Mouse (Mus musculus) hindbrain, embryonic 15.5 days (tissue): ENCODE measurements around the gene Cd248. TPM values are rescaled to one million over a fixed set of nuclear protein-coding genes. Genes with fewer than 3 reads are reported as not detected.

Experiments used
- ATAC-seq: fragments of 200-750 bp; cut with Nextera tagmentation; 2 replicates; pipeline ENCODE4 v1.8.0; 2017; ENCODE audit warnings: low read depth, moderate number of reproducible peaks, moderate TSS enrichment; ENCODE audit not compliant: low FRiP score
- H3K27ac ChIP-seq: fragments of 300-500 bp; sonication (generic); replicated peaks from 2 replicates; pipeline ENCODE4 v1.5.1; 2015; ENCODE audit warnings: mild to moderate bottlenecking, inconsistent platforms
- H3K27me3 ChIP-seq: fragments of 300-500 bp; sonication (generic); 2 replicates; pipeline ENCODE4 v1.6.1; 2015; ENCODE audit warnings: control low read depth, inconsistent platforms
- H3K36me3 ChIP-seq: fragments of 300-500 bp; sonication (generic); 2 replicates; pipeline ENCODE4 v1.6.1; 2015; ENCODE audit warnings: control low read depth, inconsistent platforms
- H3K4me1 ChIP-seq: fragments of 300-500 bp; sonication (generic); replicated peaks from 2 replicates; pipeline ENCODE4 v1.6.1; 2015; ENCODE audit warnings: control low read depth, inconsistent platforms
- H3K4me2 ChIP-seq: fragments of 300-500 bp; sonication (generic); 2 replicates; pipeline ENCODE4 v1.6.1; 2015; ENCODE audit warnings: moderate library complexity, mild to moderate bottlenecking, inconsistent platforms
- H3K4me3 ChIP-seq: fragments of 300-500 bp; sonication (generic); 2 replicates; pipeline ENCODE4 v1.5.1; 2015; ENCODE audit warnings: mild to moderate bottlenecking, inconsistent platforms
- H3K9ac ChIP-seq: fragments of 300-500 bp; sonication (generic); 2 replicates; pipeline ENCODE4 v1.6.1; 2015; ENCODE audit warnings: inconsistent platforms
- H3K9me3 ChIP-seq: fragments of 300-500 bp; sonication (generic); 2 replicates; pipeline ENCODE4 v1.6.1; 2016; ENCODE audit warnings: control low read depth, inconsistent platforms
- WGBS: fragments of 180-500 bp; shearing (Covaris S2); methylation state at CpG from one replicate; pipeline ENCODE4 v1.1.7; 2015; 5-methylcytosine and 5-hydroxymethylcytosine counted together
- polyA plus RNA-seq: library from polyadenylated mRNA; unstranded; fragments of >200 nt; fragmentation: Nextera tagmentation; extraction: Ambion mirVana; gene quantifications from 2 replicates; pipeline ENCODE4 v1.2.1, GENCODE M21; 2015

Gene Cd248
- polyA plus RNA-seq: 19.8 and 22.0 TPM in 2 replicates

GRCm38 (mm10) chr19:5067867-5068569, at the start of gene Cd248:
TSS of gene Cd248 (plus strand) at chr19:5068078.
- under 1% methylated on average over 48 of the region's 56 CpGs for WGBS
- no peaks in the 10 kb centered on the region for H3K9me3 ChIP-seq
- H3K4me3 ChIP-seq: peak within 1 kb of the TSS; percentile 42
- peaks cover 40% of the 10 kb centered on the region for H3K4me1 ChIP-seq
- H3K27me3 ChIP-seq: peaks cover 13% of the 10 kb centered on the region
- no peak; the same call in 1 of the 2 replicates for ATAC-seq
- H3K9ac ChIP-seq: peak within 1 kb of the TSS; percentile 38
- 0 out of 2 replicates have a peak within 1 kb of the TSS, but pooled peaks have one; percentile 14 for H3K27ac ChIP-seq
- H3K36me3 ChIP-seq: no peaks in the 10 kb centered on the region
- peak within 1 kb of the TSS; percentile 83 for H3K4me2 ChIP-seq

GRCm38 (mm10) chr19:5018191-5018590, 49.7 kb upstream of the Cd248 start:
- no peak for ATAC-seq
- H3K4me3 ChIP-seq: no peak overlapping the region

GRCm38 (mm10) chr19:5021416-5021815, 46.5 kb upstream of the Cd248 start:
- 82% methylated on average over 2 of the region's 2 CpGs for WGBS
- Histone ChIP-seq H3K4me1 (peaks cover 19% of the 10 kb centered on the region), H3K9ac (no peak overlapping the region), H3K4me2 (no peak overlapping the region), H3K27me3 (no peaks in the 10 kb centered on the region), H3K4me3 (no peak overlapping the region), H3K27ac (no peak overlapping the region), H3K9me3 (no peaks in the 10 kb centered on the region), H3K36me3 (no peaks in the 10 kb centered on the region)
- ATAC-seq: no peak

More at GRCm38 (mm10) chr19:5018191-5018590, 49.7 kb upstream of the Cd248 start:
- Histone ChIP-seq H3K9ac (no peak overlapping the region), H3K4me1 (peaks cover under 1% of the 10 kb centered on the region; the same call in 1 of the 2 replicates), H3K4me2 (no peak overlapping the region), H3K27me3 (no peaks in the 10 kb centered on the region), H3K9me3 (no peaks in the 10 kb centered on the region), H3K27ac (no peak overlapping the region), H3K36me3 (no peaks in the 10 kb centered on the region)
- 87% methylated on average over 3 of the region's 3 CpGs for WGBS

- H3K27me3 ChIP-seq: no peaks in the 10 kb centered on the region
- peak within 1 kb of the TSS; percentile 78 for H3K9ac ChIP-seq
- peak within 1 kb of the TSS; percentile 83 for H3K27ac ChIP-seq
- under 1% methylated on average over 62 of the region's 62 CpGs for WGBS
- ATAC-seq: peak; percentile 95
- peak within 1 kb of the TSS; percentile 69 for H3K4me2 ChIP-seq
- peak within 1 kb of the TSS; percentile 60 for H3K4me3 ChIP-seq
- peaks cover 6% of the 10 kb centered on the region for H3K36me3 ChIP-seq
- H3K9me3 ChIP-seq: no peaks in the 10 kb centered on the region
- H3K4me1 ChIP-seq: peaks cover 19% of the 10 kb centered on the region
These were observed 44.0 kb upstream of the Cd248 start, which contains the start of gene Slc29a2 for GRCm38 (mm10) chr19:5023621-5024479. TSS of gene Slc29a2 (plus strand) at chr19:5023860.

- no peak overlapping the region for H3K27ac ChIP-seq
- H3K4me2 ChIP-seq: no peak overlapping the region
- H3K27me3 ChIP-seq: no peaks in the 10 kb centered on the region
- H3K9me3 ChIP-seq: no peaks in the 10 kb centered on the region
- no peak for ATAC-seq
- H3K9ac ChIP-seq: no peak overlapping the region
- WGBS: 84% methylated on average over 8 of the region's 8 CpGs
- H3K36me3 ChIP-seq: peaks cover 13% of the 10 kb centered on the region
- H3K4me1 ChIP-seq: peaks cover 19% of the 10 kb centered on the region
- no peak overlapping the region for H3K4me3 ChIP-seq
These were observed 41.8 kb upstream of the Cd248 start for GRCm38 (mm10) chr19:5026111-5026510.

GRCm38 (mm10) chr19:5032686-5033085, 35.2 kb upstream of the Cd248 start:
- no peak overlapping the region for H3K4me3 ChIP-seq
- no peaks in the 10 kb centered on the region for H3K9me3 ChIP-seq
- no peak overlapping the region for H3K27ac ChIP-seq
- H3K27me3 ChIP-seq: no peaks in the 10 kb centered on the region
- 86% methylated on average over 3 of the region's 3 CpGs for WGBS
- peaks cover 3% of the 10 kb centered on the region; the same call in 1 of the 2 replicates for H3K4me1 ChIP-seq
- no peak overlapping the region for H3K9ac ChIP-seq
- no peak overlapping the region for H3K4me2 ChIP-seq
- ATAC-seq: no peak
- H3K36me3 ChIP-seq: peaks cover 13% of the 10 kb centered on the region

- H3K27me3 ChIP-seq: no peaks in the 10 kb centered on the region
- no peak overlapping the region for H3K9ac ChIP-seq
- WGBS: 86% methylated on average over 4 of the region's 4 CpGs
- ATAC-seq: no peak
- H3K9me3 ChIP-seq: no peaks in the 10 kb centered on the region
- no peak overlapping the region for H3K4me2 ChIP-seq
- H3K36me3 ChIP-seq: no peaks in the 10 kb centered on the region; the same call in 1 of the 2 replicates
- H3K27ac ChIP-seq: no peak overlapping the region
- H3K4me3 ChIP-seq: no peak overlapping the region
- peaks cover 22% of the 10 kb centered on the region for H3K4me1 ChIP-seq
These were observed 31.3 kb upstream of the Cd248 start for GRCm38 (mm10) chr19:5036577-5036976.

- no peaks in the 10 kb centered on the region for H3K9me3 ChIP-seq
- H3K4me3 ChIP-seq: peak overlapping the region; percentile 91
- peaks cover 36% of the 10 kb centered on the region for H3K4me1 ChIP-seq
- H3K36me3 ChIP-seq: peaks cover 3% of the 10 kb centered on the region; the same call in 1 of the 2 replicates
- H3K27ac ChIP-seq: peak overlapping the region; percentile 92
- H3K9ac ChIP-seq: peak overlapping the region; percentile 95
- H3K27me3 ChIP-seq: no peaks in the 10 kb centered on the region
- peak overlapping the region; percentile 96 for H3K4me2 ChIP-seq
- 6% methylated on average over 32 of the region's 32 CpGs for WGBS
- peak; percentile 59 for ATAC-seq
These were observed 30.0 kb upstream of the Cd248 start for GRCm38 (mm10) chr19:5037678-5038571.

- peak; percentile 93 for ATAC-seq
- Histone ChIP-seq H3K27me3 (no peaks in the 10 kb centered on the region), H3K4me3 (peak within 1 kb of the TSS; percentile 91), H3K27ac (peak within 1 kb of the TSS; percentile 92), H3K4me1 (peaks cover 37% of the 10 kb centered on the region), H3K4me2 (peak within 1 kb of the TSS; percentile 96), H3K36me3 (peaks cover 5% of the 10 kb centered on the region; the same call in 1 of the 2 replicates), H3K9ac (peak within 1 kb of the TSS; percentile 95), H3K9me3 (no peaks in the 10 kb centered on the region)
- under 1% methylated on average over 44 of the region's 44 CpGs for WGBS
These were observed 29.1 kb upstream of the Cd248 start, which contains the start of the genes B4gat1 and AC124502.3 for GRCm38 (mm10) chr19:5038709-5039156. TSS of gene B4gat1 (plus strand) at chr19:5038826. TSS of gene AC124502.3 (plus strand) at chr19:5038891.

GRCm38 (mm10) chr19:5039301-5040114, 28.4 kb upstream of the Cd248 start:
- no peaks in the 10 kb centered on the region for H3K27me3 ChIP-seq
- peaks cover 9% of the 10 kb centered on the region; the same call in 1 of the 2 replicates for H3K36me3 ChIP-seq
- H3K27ac ChIP-seq: peak overlapping the region; percentile 92
- H3K4me3 ChIP-seq: peak overlapping the region; percentile 91
- peak overlapping the region; percentile 96 for H3K4me2 ChIP-seq
- peaks cover 37% of the 10 kb centered on the region for H3K4me1 ChIP-seq
- no peaks in the 10 kb centered on the region for H3K9me3 ChIP-seq
- peak overlapping the region; percentile 95 for H3K9ac ChIP-seq
- ATAC-seq: no peak; the same call in 1 of the 2 replicates
- 11% methylated on average over 41 of the region's 41 CpGs for WGBS
